Mouse (Mus musculus) layer of hippocampus, postnatal 10 days (tissue): ENCODE results near the gene Bhlhe41. TPM values are rescaled to one million over a fixed set of nuclear protein-coding genes. Genes with fewer than 3 reads are reported as not detected.

ENCODE experiments used
- DNase-seq, 2 experiments: peaks; one replicate each; pipeline ENCODE4 v3.0.0; 2021; ENCODE audit warnings: low spot score in 2 of 2
- total RNA-seq, 2 experiments: library from RNA; stranded (reverse); gene quantifications; 2 replicates each; pipeline ENCODE4 v1.2.3; 2021

The Bhlhe41 gene
- total RNA-seq, 2 experiments from 2014 or later, result 15.5 to 19.3 TPM

DNA sequence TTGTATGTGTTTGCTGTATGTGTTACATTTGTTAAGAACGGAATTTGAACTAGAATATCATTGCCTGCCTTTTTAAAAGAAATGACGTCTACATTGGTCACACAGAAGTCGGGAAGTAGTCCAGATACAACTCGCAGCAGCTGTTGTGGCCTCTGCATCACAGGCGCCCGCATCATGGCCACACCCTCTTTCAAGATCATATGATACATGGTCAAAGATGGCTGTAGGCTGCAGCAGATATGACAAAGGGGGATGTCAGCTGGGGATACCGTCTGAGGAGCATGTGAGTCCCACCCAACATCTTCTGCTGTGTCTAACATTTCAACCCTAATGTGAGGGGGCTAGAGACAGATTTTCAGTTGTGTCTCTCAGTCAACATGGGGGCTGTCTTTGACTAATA, 6.7 kb upstream of the Bhlhe41 start:
- no peak for DNase-seq

DNA sequence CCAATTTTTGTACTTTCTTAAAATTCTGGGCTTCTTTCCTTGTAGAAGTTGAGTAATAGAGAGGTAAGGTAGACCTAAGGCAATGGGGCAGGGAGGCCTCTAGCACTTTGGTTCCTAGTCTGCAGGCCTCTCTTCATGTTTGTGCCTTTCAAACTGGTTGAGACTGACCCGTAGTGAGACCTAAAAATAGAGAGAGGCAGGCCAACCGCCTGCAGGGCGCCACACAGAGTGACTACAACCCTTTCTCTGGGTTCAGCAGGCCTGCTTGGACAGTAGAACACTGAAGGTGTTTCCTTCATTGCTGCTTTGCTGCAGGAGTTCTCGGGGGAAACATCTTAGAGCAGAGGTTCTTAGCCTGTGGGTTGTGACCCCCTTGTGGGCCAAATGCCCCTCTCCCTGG, 5.6 kb upstream of the Bhlhe41 start:
- DNase-seq, result no peak

DNA sequence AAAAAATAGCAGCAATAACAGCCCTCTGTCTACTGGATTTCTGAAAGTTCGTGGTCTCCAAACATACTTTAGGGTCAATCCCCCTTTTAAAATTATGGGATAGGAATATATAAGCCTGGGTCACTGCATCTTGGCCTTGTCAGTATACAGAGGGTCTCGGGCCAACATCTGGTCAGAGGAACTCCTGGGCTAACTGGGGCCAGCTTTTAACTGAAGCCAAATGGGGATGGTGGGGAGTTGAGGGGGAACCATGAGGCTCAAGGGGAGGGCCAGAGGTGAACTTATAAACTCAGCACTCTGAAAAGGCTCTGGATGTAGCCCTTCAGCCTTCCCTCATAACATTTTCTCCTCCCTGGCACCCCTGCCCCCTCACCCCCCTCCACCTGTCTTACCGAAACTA, 1.8 kb upstream of the Bhlhe41 start:
- DNase-seq, result no peak

DNA sequence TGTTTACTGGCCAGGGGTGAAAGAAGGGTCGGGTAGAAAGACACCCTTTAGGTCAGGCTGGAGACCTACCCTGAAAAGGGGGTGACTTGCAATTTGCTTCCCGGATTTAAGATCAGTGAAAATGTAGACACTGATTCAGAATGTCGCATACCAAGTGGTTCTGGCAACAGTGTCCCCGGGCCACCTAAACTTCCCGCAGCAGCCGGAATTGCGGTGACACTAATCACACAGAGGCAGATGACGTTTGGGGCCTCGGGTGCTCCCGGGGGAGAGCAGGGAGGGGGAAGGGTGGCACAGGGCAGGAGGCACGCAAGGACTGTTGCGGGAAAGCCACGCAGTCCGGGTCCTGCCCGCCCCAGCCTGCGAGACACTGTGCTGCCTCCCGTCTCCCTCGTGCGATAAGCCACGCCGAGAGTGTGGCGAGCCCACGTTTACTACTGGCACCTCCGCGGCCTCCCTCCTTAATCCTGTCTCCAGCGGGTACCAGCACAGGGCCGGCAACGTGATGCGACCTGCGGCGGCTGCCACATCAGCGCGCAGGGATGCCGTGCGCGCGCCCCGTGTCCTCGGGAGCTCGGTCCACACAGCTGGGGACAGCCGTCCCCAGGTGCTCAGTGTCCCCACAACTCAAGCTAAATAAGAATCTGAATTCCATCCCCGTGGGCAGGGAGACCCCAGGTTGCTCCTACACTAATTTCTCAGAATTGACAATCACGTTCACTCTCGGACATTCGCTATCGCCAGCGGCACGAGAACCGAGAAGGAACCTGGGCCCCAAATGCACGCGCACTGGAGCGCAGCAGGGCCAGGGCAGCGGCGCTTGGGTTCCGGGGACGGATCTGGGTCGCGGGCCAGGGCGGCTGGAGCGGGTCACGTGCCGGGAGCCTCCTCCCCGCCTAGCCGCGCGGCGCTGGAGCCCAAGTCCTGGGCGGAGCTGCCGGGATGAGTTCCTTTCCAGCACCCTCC, 811 bp upstream of the Bhlhe41 start:
- DNase-seq, result peak; percentile 85 to 90

DNA sequence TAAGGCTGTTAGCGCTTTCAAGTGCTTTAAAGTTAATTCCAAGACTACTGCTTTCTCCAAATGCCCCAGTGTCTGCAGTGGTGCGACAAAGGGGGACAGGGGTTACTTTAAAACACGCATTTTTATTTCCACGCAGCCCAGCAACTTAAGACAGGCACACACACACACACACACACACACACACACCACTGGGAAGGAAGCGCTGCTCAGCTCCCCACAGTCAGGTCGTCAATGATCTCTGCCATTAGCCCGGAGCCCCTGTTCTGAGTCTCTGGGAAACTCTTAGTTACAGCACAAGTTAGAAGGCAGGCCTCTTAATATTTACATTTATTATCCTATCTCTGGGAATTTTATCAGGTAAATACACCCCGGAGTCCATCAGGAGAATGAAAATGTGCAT, 1.2 kb downstream of the Bhlhe41 start:
- DNase-seq, result no peak

DNA sequence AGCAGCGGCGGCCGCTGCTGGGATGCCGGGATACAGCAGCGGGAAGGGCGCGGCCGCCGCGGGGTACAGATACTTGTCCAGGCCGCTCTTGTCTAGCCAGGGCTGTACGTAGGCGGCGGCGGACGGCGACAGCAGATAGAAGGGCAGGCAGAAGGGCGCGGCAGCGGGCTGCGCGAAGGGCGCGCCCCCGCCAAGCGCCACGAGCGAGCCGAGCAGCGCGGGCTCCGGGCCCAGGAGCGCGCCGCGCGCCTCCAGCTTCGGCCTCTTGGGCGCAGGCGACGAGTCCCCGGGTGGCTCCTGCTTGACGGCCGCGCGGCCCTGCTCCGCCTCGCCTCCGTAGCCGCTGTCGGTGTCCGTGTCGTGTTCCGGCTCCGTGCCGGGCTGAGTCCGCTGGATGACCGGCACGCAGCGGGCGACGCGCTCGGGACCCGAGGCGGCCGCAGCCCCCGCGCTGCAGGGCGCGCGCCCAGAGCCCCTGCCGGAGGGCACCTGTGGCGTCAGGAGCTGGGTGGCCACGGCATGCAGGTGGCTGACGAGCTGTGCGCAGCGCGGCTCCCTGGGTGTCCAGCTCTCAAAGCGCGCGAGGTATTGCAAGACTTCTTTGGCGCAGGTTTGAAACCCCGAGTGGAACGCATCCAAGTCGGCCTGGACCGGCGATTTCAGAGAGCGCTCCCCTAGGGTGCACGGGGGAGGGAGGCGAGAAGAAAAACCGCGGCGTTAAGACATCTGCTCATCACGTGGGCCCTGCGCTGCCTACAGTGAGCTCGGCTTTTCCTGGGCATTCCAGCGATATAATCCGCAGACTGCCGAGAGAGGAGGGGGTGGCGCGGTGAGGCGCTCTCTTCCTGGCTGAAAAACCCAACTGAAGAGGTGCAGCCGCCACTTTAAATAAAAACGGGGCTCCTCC, 2.0 kb downstream of the Bhlhe41 start:
- peak; percentile 76 to 77 for DNase-seq

DNA sequence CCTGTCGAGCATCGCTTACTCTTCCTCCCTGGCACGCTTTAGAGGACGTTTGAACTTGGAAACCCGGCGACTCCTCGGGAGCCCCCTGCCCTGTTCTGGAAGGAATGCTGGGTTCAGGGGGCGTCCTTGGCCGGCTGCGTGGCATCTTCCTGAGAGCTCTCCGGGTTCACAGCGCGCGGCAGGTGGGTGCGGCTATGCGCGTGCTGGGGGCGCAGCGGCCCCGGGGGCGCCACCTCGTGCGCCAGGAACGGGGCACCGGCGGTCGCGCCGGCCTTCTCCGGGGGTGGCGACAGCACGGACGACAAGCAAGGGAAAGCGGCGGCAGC, 2.7 kb downstream of the Bhlhe41 start:
- no peak for DNase-seq

DNA sequence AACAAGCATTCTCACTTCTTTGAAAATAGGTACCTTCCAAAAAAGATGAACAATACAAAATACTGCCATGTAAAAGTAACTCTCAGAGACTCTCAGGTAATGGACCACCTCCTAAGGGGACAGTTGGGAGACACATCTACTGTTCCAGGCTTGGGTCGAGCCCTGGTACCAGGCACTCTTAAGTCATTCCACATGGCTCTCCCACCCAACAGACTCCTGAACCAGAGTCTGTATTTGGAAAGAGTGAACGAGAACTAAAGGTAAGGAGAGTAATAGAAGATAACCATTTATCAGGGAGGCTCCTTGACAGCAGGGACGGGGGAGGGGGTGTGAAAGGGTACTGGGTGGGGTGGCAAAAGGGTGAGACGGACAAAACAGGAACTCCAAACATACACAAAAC, 3.0 kb downstream of the Bhlhe41 start:
- DNase-seq, result no peak

DNA sequence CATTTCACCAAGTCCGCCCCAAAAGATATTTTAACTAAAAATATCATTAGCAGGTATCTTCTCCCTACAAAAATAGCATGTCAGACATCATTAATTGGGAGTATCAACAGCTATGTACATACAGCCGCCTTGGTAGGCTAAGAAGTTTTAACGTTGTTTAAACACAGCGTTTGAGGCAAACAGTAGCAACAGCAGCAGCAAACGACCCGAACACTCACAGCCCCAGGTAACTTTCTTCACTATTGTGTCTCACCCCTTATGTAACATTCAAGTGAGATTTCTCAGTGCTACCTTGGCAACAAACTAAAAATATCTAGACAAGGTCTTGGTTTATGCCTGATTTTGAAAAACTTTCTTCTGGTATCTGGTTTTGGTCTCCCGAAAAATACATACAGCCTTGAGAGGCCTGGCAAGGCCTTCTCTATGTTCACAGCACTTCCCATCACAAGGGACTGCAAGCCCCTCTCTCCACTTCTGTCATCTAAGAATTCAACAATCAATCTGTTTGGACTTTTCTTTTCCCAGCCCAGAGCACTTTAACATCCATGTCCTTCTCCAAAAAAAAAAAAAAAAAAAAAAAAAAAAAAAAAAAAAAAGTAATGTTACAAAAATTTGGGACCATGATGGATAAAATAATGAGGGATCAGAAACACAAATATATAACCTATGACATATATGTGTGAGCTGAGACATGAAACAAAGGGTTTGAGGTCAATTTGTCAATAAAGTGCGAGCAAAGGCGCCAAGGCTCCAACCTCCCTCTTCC, 3.7 kb downstream of the Bhlhe41 start:
- no peak for DNase-seq

DNA sequence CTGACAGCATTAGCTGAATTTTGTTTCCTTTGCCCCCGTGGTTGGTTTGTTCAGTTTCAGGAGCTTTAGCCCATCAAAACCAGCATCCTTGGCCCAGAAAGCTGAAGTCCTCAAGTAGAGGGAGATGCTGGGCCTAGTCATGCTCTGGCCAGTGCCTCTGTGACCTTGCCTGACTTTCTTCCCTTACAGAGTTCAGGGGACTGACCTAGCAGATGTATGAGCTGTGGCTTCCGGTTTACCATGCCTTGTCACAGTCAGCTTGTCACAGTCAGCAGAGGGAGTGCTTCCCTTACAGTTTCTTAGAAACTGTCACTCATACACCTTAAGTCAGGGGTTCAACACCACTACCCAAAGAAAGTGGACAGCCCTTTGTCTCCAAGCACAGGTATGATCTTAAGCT, 5.0 kb downstream of the Bhlhe41 start:
- DNase-seq, result no peak

DNA sequence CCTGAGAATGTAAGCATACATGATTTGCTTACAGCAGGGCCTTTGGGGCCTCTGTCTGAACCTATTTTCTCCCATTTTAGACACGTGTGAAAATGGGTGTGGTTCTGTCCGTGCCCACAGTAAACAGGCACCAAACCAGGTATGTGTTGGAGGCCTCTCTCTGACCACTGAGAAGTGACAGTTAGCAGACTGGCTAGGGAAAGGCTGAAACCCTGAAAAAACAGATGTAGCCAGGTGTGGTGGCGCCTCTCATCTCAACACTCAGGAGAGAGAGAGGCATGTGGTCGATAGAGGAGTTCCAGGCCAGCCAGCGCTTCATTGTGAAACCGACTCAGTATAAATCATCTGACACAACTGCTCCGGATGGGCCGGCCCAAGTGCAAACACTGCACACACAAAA, 6.9 kb downstream of the Bhlhe41 start:
- no peak for DNase-seq

DNA sequence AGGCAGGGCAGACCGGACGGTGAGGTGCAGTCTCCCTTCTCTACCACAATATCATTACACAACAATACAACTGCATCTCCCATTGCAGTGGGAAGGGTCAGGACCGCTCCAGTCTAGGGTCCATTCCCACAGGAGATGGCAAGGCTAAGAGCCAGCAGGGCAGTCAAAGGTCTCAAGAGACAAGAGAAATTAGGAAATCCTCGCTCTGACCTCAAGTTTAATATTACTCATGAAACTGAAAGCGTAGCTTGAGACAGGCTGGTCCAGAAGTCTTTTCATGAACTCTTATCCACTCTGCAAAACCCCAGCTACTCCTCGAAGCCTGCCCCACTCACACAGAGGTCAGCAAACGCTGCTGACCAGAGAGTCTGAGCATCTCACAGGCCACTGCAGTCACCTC, 7.9 kb downstream of the Bhlhe41 start:
- no peak for DNase-seq

DNA sequence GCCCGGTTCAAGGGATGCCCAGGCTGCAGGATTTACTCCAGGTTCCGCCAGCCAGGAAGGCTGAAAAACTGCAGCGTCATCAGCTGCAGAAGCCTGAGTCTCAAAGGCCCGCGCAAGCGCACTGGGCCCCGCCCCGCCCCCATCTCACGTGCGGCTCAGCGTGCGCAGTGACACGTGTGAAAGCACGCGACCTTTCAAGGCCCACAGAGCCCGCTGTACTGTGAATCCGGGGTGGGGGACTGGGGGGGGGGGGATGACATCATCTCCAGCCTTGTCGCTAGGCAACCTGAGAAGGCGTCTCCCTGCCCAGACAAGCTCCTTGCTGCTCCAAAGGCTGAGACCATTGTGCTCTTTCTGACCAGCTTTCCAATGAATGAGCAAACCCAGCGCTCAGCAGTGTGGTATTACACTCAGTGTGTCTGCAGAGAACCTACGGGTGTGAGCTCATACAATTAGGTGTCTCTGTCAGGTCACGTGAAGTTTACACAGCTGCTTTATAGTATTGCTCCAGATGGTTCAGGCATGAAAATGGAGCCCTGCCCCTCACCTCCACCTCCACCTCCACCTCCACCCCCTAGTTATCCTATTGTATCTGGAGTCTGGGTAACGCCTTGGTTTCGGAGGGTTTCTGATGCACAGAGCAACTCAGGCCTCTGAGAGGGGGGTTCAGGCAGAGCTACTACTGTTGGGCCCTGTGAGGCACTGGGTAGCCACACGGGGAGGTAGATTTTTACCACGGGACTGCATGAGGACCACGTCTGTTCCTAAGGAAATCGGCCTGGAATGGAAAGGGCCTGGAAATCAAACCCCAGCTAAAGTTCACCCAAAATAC, 9.4 kb downstream of the Bhlhe41 start:
- peak; percentile 99 for DNase-seq

DNA sequence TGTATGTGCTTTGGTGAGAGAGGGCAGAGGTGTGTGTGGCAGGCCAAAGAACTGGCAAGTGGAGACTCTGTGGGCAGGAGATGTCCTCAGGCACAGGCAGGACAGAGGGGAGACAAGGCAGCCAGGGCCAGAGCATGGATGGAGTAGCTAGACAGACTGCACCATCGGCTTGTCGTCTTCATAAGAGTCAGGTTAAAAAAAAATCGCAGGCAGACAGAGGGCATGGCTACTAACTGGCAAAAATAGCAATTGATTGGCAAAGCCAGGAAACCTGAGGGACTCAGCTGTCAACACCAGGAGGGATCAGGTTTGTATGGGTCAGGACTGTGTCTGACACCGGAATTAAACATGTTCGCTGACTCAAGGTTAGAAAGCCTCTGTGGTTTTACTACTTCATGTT, 10.6 kb downstream of the Bhlhe41 start:
- DNase-seq, result no peak

DNA sequence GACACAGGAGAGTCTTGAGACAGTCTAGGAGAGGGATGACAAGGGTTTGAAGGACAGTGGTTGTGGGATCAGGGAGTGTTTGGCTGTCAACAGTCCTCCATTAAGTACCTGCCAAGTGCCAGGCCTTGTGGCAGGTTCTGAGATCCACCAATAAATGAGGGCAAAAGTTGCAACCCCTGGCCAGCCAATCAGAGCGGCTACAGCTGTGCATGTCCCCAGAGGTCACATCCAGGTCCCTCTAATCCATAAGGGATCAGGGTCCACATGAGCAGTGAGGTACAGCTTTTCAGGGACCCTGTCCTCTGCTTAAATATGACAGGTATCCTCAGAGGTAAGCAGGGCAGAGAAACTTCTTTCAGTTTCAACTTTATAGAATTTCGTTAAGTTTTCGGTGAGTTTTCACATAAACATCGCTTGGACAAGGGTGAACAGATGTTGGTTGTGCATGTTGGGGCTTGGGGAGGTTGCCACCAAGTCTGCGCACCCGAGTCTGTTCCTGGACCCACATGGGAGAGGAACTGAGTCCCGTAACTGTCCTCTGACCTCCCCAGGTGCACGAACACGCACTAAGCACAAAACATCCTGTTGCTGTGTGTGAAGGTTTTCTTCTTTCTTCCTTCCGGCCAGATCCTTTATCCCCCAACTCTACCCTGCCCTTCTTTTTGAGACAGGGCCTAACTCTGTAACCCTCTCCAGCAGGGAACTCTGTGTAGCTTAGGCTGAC, 11.8 kb downstream of the Bhlhe41 start:
- no peak for DNase-seq

DNA sequence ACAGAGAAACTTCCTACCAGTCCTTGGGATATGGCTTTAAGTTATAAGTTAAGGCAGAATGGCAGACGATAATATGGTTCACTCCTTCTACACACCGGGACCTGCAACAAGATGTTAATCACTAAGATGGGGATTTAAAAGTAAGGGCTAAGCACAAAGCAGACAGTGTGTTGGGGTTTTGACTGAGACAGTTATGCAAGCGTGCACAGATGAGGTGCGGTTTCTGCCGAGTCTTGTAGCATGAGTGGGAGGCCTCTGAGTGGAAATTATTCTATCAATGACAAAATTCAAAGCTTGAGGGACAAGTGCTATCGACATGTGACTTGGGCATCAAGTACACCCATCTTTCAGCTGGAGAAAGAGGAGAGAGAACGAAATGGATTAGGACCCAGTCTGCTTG, 12.7 kb downstream of the Bhlhe41 start:
- DNase-seq, result no peak

DNA sequence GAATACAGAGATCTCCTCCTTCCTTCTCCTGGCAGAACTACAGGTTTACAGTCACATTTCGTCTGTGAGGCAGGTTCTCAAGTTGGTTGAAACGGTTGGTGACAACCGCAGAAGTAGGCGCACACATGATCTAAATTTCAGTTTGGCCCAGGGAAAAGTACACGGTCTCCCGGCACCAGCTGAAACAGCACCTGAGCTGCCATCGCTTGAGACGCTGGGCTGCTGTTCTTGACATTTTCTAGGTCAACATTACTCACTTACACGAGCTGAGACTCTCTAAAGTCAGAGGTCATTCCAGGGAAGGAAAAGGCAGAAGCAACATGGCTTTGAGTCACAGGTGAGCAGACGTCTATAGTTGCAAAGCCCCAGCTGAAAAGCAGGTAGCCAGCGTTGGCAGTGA, 13.4 kb downstream of the Bhlhe41 start:
- DNase-seq, result no peak

DNA sequence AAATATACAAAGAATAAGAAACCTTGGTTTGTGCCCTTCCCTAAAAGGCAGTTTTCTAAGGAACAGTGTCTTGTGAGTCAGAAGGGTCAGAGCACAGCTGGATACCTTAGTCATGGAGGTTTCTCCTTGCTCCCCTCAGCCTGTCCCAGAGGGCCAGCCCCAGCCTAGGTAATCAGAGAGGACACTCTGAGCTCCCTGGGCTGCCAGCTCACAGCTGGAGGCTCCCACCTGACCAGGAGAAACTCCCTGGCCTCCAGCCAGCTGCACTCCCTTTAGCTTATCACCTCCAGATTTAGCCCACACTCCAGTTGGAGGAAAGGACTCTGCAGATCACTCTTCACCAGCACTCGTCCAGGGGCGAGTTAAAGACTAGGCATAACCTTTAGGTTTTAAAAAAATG, 14.6 kb downstream of the Bhlhe41 start:
- DNase-seq, result no peak

DNA sequence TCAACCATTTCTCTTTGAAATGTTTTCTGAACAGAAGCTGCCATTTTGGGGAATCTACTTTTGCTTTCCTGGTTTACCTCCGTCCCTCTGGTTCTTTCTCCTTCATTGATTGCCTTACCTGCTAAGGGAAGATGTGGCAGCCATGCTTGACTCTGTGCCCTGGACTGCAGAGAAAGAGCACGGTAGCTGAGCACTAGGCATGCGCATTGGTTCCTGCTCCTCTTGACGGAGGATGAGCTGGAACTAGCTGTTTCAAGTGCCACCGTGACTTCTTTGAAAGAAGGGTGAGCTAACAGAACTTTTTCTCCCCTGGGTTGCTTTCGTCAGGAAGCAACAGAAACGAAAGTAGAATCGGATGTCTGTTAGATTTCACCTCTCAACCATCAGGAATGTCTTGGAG, 17.7 kb downstream of the Bhlhe41 start:
- no peak for DNase-seq

DNA sequence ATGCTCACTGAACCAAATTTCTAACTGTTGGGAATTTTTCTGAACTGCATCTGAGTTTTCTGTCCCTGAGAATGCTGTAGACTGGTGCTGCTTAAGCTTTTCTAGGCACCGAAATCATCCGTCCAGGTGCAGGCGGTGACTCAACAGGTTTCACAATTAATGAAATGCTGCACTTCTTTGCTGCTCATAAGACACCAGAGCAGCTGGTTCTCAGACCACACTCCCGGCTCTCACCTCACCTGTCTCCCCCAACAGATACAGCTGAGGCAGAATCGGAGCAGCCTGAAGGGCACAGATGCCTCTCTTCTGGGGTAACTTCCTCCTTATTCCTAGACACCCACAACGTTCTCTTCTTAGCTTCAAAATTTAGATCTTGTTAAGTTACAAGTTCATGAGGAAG, 18.4 kb downstream of the Bhlhe41 start:
- no peak for DNase-seq
